Mouse (Mus musculus): ENCODE measurements at regions not wholly inside any gene's neighbourhood (a gene's known extent, or its start where the extent isn't known, plus 50 kb on each side); places are given as distances from the start of the nearest gene placed in this dataset.

DNA sequence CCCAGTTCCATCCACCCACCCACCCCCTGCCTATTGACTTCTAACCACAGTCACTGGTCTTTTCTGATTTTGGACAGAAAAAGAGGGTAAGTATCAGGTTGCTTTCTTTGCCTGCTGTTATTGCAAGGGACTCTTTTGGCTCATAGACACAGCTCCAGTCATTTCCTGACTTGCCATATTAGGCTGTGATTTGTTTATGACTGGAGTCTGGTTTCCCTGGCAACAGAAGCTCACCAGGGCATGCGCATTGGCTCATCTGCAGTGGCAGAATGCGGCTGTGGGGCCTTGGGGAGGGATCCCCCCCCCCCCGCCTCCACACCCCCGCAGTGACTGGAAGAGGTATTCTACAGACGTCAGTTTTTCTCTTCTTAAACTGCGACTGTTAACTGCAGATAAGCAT is 65.9 kb downstream of the Cdr1 start:
- peak; percentile 24 to 36 for DNase-seq

GRCm38 (mm10) chrX:61117368-61117767 is 68.0 kb downstream of the Cdr1 start:
- DNase-seq = peak in 1 of 2 experiments; percentile 8

DNA sequence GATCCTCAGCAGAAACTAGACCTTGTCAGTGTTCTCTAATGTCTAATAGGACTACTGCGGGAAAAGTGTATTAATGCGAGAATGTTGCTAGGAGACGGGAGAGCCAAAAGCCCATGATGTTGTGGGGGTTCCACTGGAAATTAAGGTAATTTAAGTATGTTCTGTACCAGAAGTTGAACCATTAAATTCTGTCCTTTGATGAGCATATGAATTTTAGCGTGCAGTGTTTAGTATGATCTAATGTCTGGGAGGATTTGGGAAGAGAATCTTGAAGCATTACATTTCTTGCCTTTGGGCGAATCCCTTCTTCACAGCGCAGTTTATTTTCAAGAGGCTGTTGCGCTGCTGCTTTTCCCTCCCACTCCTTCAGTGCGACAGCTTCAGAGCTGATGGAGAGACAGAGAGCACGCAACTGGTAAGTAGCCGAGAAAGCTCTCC is 69.3 kb downstream of the Cdr1 start:
- DNase-seq = peak; percentile 55 to 62
